Mouse (Mus musculus) limb, embryonic 12.5 days (tissue): Measurements from ENCODE around the gene Dyrk4. TPM values are rescaled to one million over a fixed set of nuclear protein-coding genes. Genes with fewer than 3 reads are reported as not detected.

Experiments
- ATAC-seq: fragments of 200-750 bp; cut with Nextera tagmentation; 2 replicates; pipeline ENCODE4 v1.8.0; 2017; ENCODE audit warnings: low read depth, moderate TSS enrichment; ENCODE audit not compliant: insufficient number of reproducible peaks, insufficient read depth, low FRiP score, low TSS enrichment
- H3K27ac ChIP-seq: fragments of 300-500 bp; sonication (generic); 2 replicates; pipeline ENCODE4 v1.5.1; 2016; ENCODE audit warnings: mild to moderate bottlenecking, moderate library complexity
- H3K27me3 ChIP-seq: fragments of 300-500 bp; sonication (generic); 2 replicates; pipeline ENCODE4 v1.6.1; 2016; ENCODE audit warnings: mild to moderate bottlenecking, moderate library complexity
- H3K36me3 ChIP-seq: fragments of 300-500 bp; sonication (generic); 2 replicates; pipeline ENCODE4 v1.6.1; 2016; ENCODE audit warnings: mild to moderate bottlenecking, moderate library complexity
- H3K4me1 ChIP-seq: fragments of 300-500 bp; sonication (generic); replicated peaks from 2 replicates; pipeline ENCODE4 v1.6.1; 2016
- H3K4me2 ChIP-seq: fragments of 300-500 bp; sonication (generic); 2 replicates; pipeline ENCODE4 v1.6.1; 2016; ENCODE audit warnings: mild to moderate bottlenecking, moderate library complexity
- H3K4me3 ChIP-seq: fragments of 300-500 bp; sonication (generic); replicated peaks from 2 replicates; pipeline ENCODE4 v1.5.1; 2016; ENCODE audit warnings: mild to moderate bottlenecking
- H3K9ac ChIP-seq: fragments of 300-500 bp; sonication (generic); replicated peaks from 2 replicates; pipeline ENCODE4 v1.6.1; 2016; ENCODE audit warnings: mild to moderate bottlenecking, moderate library complexity
- H3K9me3 ChIP-seq: fragments of 300-500 bp; sonication (generic); 2 replicates; pipeline ENCODE4 v1.6.1; 2016; ENCODE audit warnings: mild to moderate bottlenecking, moderate library complexity
- WGBS: fragments of 180-500 bp; shearing (Covaris S2); methylation state at CpG from one replicate; pipeline ENCODE4 v1.1.7; 2016; 5-methylcytosine and 5-hydroxymethylcytosine counted together
- polyA plus RNA-seq: library from polyadenylated mRNA; unstranded; fragments of >200 nt; fragmentation: Nextera tagmentation; extraction: Ambion mirVana; gene quantifications from 2 replicates; pipeline ENCODE4 v1.2.1, GENCODE M21; 2016

The Dyrk4 gene
- not detected in 2 replicates for polyA plus RNA-seq

- Histone ChIP-seq H3K4me2 (peak within 1 kb of the TSS; percentile 43), H3K9me3 (no peaks in the 10 kb centered on the region), H3K4me1 (no peaks in the 10 kb centered on the region), H3K4me3 (peak within 1 kb of the TSS; percentile 14; the same call in 1 of the 2 replicates), H3K27ac (0 out of 2 replicates have a peak within 1 kb of the TSS, but pooled peaks have one; percentile 7), H3K27me3 (0 out of 2 replicates have a peak, but pooled peaks cover 4% of the 10 kb centered on the region), H3K36me3 (peaks cover 42% of the 10 kb centered on the region), H3K9ac (no peak within 1 kb of the TSS; the same call in 1 of the 2 replicates)
- no peak for ATAC-seq
- WGBS: 12% methylated on average over 21 of the region's 21 CpGs
These were observed at the start of gene Dyrk4 for GRCm38 (mm10) chr6:126921111-126921881. Gene Dyrk4 (minus strand): TSS chr6:126921839.

- ATAC-seq: no peak
- Histone ChIP-seq H3K36me3 (peaks cover 21% of the 10 kb centered on the region), H3K4me2 (no peak overlapping the region), H3K9ac (0 out of 2 replicates have a peak overlapping the region, but pooled peaks have one; percentile 0), H3K27ac (no peak overlapping the region), H3K4me1 (peaks cover 7% of the 10 kb centered on the region; the same call in 1 of the 2 replicates), H3K27me3 (no peaks in the 10 kb centered on the region), H3K9me3 (no peaks in the 10 kb centered on the region), H3K4me3 (no peak overlapping the region)
- 90% methylated on average over 14 of the region's 14 CpGs for WGBS
These were observed 44.8 kb upstream of the Dyrk4 start for GRCm38 (mm10) chr6:126966241-126967026.

- 79% methylated on average over 9 of the region's 9 CpGs for WGBS
- Histone ChIP-seq H3K9ac (no peak overlapping the region), H3K4me1 (no peaks in the 10 kb centered on the region), H3K27ac (no peak overlapping the region), H3K36me3 (peaks cover 21% of the 10 kb centered on the region), H3K9me3 (no peaks in the 10 kb centered on the region), H3K27me3 (no peaks in the 10 kb centered on the region), H3K4me2 (no peak overlapping the region), H3K4me3 (no peak overlapping the region)
- no peak for ATAC-seq
These were observed 41.8 kb upstream of the Dyrk4 start for GRCm38 (mm10) chr6:126963426-126963825.

- H3K27me3 ChIP-seq: no peaks in the 10 kb centered on the region
- no peak overlapping the region for H3K4me2 ChIP-seq
- no peaks in the 10 kb centered on the region for H3K4me1 ChIP-seq
- H3K36me3 ChIP-seq: peaks cover 19% of the 10 kb centered on the region
- no peaks in the 10 kb centered on the region for H3K9me3 ChIP-seq
- H3K9ac ChIP-seq: no peak overlapping the region
- no peak for ATAC-seq
- 91% methylated on average over 5 of the region's 5 CpGs for WGBS
- H3K4me3 ChIP-seq: no peak overlapping the region
- H3K27ac ChIP-seq: no peak overlapping the region
These were observed 41.1 kb upstream of the Dyrk4 start for GRCm38 (mm10) chr6:126962709-126963108.

GRCm38 (mm10) chr6:126961371-126962018 is 39.9 kb upstream of the Dyrk4 start:
- Histone ChIP-seq H3K27me3 (no peaks in the 10 kb centered on the region), H3K36me3 (peaks cover 24% of the 10 kb centered on the region), H3K4me3 (no peak overlapping the region), H3K4me1 (no peaks in the 10 kb centered on the region), H3K4me2 (no peak overlapping the region), H3K9me3 (no peaks in the 10 kb centered on the region), H3K27ac (no peak overlapping the region), H3K9ac (no peak overlapping the region)
- 88% methylated on average over 8 of the region's 8 CpGs for WGBS
- no peak for ATAC-seq

- ATAC-seq: no peak
- no peaks in the 10 kb centered on the region for H3K9me3 ChIP-seq
- no peak overlapping the region for H3K4me2 ChIP-seq
- no peak overlapping the region for H3K27ac ChIP-seq
- no peaks in the 10 kb centered on the region for H3K4me1 ChIP-seq
- WGBS: 12% methylated on average over 10 of the region's 10 CpGs
- no peak overlapping the region for H3K4me3 ChIP-seq
- H3K27me3 ChIP-seq: no peaks in the 10 kb centered on the region
- no peak overlapping the region for H3K9ac ChIP-seq
- H3K36me3 ChIP-seq: peaks cover 15% of the 10 kb centered on the region; the same call in 1 of the 2 replicates
These were observed 34.1 kb upstream of the Dyrk4 start for GRCm38 (mm10) chr6:126955734-126956133.

GRCm38 (mm10) chr6:126948336-126948735 is 26.7 kb upstream of the Dyrk4 start:
- Histone ChIP-seq H3K9me3 (no peaks in the 10 kb centered on the region), H3K9ac (no peak overlapping the region), H3K36me3 (peaks cover 17% of the 10 kb centered on the region), H3K4me1 (no peaks in the 10 kb centered on the region), H3K27me3 (no peaks in the 10 kb centered on the region), H3K4me2 (no peak overlapping the region), H3K4me3 (no peak overlapping the region), H3K27ac (no peak overlapping the region)
- ATAC-seq: no peak
- WGBS: 96% methylated on average over 4 of the region's 4 CpGs

GRCm38 (mm10) chr6:126940451-126940850 is 18.8 kb upstream of the Dyrk4 start:
- Histone ChIP-seq H3K27me3 (no peaks in the 10 kb centered on the region), H3K4me3 (peak overlapping the region; percentile 75), H3K27ac (no peak overlapping the region), H3K4me2 (peak overlapping the region; percentile 95), H3K9me3 (no peaks in the 10 kb centered on the region), H3K36me3 (peaks cover 7% of the 10 kb centered on the region; the same call in 1 of the 2 replicates), H3K9ac (0 out of 2 replicates have a peak overlapping the region, but pooled peaks have one; percentile 84), H3K4me1 (peaks cover 30% of the 10 kb centered on the region)
- 6% methylated on average over 5 of the region's 5 CpGs for WGBS
- no peak for ATAC-seq

GRCm38 (mm10) chr6:126939487-126940171 is 18.0 kb upstream of the Dyrk4 start, which contains the start of the genes Rad51ap1 and D6Wsu163e:
Gene Rad51ap1 (minus strand): TSS chr6:126939587.
Gene D6Wsu163e (plus strand): TSS chr6:126939962.
- H3K36me3 ChIP-seq: peaks cover 4% of the 10 kb centered on the region; the same call in 1 of the 2 replicates
- peak; percentile 95 for ATAC-seq
- under 1% methylated on average over 33 of the region's 33 CpGs for WGBS
- peaks cover 30% of the 10 kb centered on the region for H3K4me1 ChIP-seq
- no peak within 1 kb of the TSS for H3K27ac ChIP-seq
- H3K4me2 ChIP-seq: peak within 1 kb of the TSS; percentile 95
- no peaks in the 10 kb centered on the region for H3K27me3 ChIP-seq
- peak within 1 kb of the TSS; percentile 84 for H3K9ac ChIP-seq
- peak within 1 kb of the TSS; percentile 75 for H3K4me3 ChIP-seq
- no peaks in the 10 kb centered on the region for H3K9me3 ChIP-seq

- H3K36me3 ChIP-seq: peaks cover 10% of the 10 kb centered on the region
- ATAC-seq: no peak; the same call in 1 of the 2 replicates
- no peaks in the 10 kb centered on the region for H3K9me3 ChIP-seq
- peaks cover 30% of the 10 kb centered on the region for H3K4me1 ChIP-seq
- H3K27me3 ChIP-seq: no peaks in the 10 kb centered on the region
- peak overlapping the region; percentile 95 for H3K4me2 ChIP-seq
- peak overlapping the region; percentile 75 for H3K4me3 ChIP-seq
- under 1% methylated on average over 31 of the region's 31 CpGs for WGBS
- H3K27ac ChIP-seq: no peak overlapping the region
- H3K9ac ChIP-seq: peak overlapping the region; percentile 84
These were observed 17.3 kb upstream of the Dyrk4 start for GRCm38 (mm10) chr6:126938853-126939486.
